Mouse (Mus musculus) lung, embryonic 16.5 days (tissue): ENCODE results near the gene Jph2. TPM values are rescaled to one million over a fixed set of nuclear protein-coding genes. Genes with fewer than 3 reads are reported as not detected.

Experiments used
- ATAC-seq: fragments of 200-750 bp; cut with Nextera tagmentation; 2 replicates; pipeline ENCODE4 v1.8.0; 2017; ENCODE audit warnings: low read depth, mild to moderate bottlenecking, moderate library complexity
- H3K27ac ChIP-seq: fragments of 300-500 bp; sonication (generic); 2 replicates; pipeline ENCODE4 v1.5.1; 2014; ENCODE audit warnings: mild to moderate bottlenecking, control low read depth, low read length
- H3K27me3 ChIP-seq: fragments of 300-500 bp; sonication (generic); 2 replicates; pipeline ENCODE4 v1.6.1; 2014; ENCODE audit warnings: low read depth, low read length, mixed read lengths; ENCODE audit not compliant: control insufficient read depth, insufficient read depth
- H3K36me3 ChIP-seq: fragments of 300-500 bp; sonication (generic); 2 replicates; pipeline ENCODE4 v1.6.1; 2014; ENCODE audit warnings: low read length; ENCODE audit not compliant: control insufficient read depth, insufficient read depth
- H3K4me1 ChIP-seq: fragments of 300-500 bp; sonication (generic); replicated peaks from 2 replicates; pipeline ENCODE4 v1.6.1; 2014; ENCODE audit warnings: low read length, mixed read lengths; ENCODE audit not compliant: control insufficient read depth, insufficient read depth
- H3K4me2 ChIP-seq: fragments of 300-500 bp; sonication (generic); 2 replicates; pipeline ENCODE4 v1.6.1; 2014; ENCODE audit warnings: low read depth, low read length, control low read depth
- H3K4me3 ChIP-seq: fragments of 300-500 bp; sonication (generic); 2 replicates; pipeline ENCODE4 v1.5.1; 2014; ENCODE audit warnings: mild to moderate bottlenecking, low read length, control low read depth
- H3K9ac ChIP-seq: fragments of 300-500 bp; sonication (generic); 2 replicates; pipeline ENCODE4 v1.6.1; 2014; ENCODE audit warnings: low read length, control low read depth
- H3K9me3 ChIP-seq: fragments of 300-500 bp; sonication (generic); 2 replicates; pipeline ENCODE4 v1.6.1; 2016; ENCODE audit warnings: low read length; ENCODE audit not compliant: control insufficient read depth
- WGBS: fragments of 180-500 bp; shearing (Covaris S2); extraction: QIAGEN DNeasy Blood & Tissue Kit; methylation state at CpG from one replicate; pipeline ENCODE4 v1.1.7; 2014; 5-methylcytosine and 5-hydroxymethylcytosine counted together
- polyA plus RNA-seq: library from polyadenylated mRNA; unstranded; fragments of >200 nt; fragmentation: Nextera tagmentation; extraction: Ambion mirVana; gene quantifications from 2 replicates; pipeline ENCODE4 v1.2.1, GENCODE M21; 2015

Jph2 gene
- polyA plus RNA-seq, 1 experiment from 2014 or later = 4.8 TPM

DNA sequence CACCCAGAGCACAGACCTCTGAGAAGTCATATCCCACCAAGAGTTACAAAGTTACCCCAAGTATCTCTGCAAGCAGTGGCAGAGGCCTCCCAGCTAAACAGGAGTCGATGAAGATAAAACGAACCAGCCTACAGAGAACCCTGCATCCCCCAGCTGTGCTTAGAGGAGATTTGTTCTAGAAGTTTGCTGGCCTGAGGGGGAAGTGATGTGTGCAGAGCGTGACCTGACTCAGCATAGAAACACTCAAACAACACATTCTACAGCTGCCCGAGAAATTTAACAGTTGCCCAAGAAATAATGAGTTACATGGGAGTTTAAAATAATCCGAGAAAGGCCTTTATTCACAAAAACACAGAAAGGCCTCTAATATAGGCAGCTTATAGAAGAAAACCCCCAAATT, 39.1 kb downstream of the Jph2 start:
- Histone ChIP-seq H3K9ac (no peak overlapping the region), H3K9me3 (no peaks in the 10 kb centered on the region), H3K4me3 (no peak overlapping the region), H3K27me3 (no peaks in the 10 kb centered on the region), H3K4me2 (no peak overlapping the region), H3K4me1 (peaks cover 5% of the 10 kb centered on the region), H3K27ac (no peak overlapping the region), H3K36me3 (no peaks in the 10 kb centered on the region)
- ATAC-seq = no peak
- 57% methylated on average over 5 of the region's 5 CpGs for WGBS

DNA sequence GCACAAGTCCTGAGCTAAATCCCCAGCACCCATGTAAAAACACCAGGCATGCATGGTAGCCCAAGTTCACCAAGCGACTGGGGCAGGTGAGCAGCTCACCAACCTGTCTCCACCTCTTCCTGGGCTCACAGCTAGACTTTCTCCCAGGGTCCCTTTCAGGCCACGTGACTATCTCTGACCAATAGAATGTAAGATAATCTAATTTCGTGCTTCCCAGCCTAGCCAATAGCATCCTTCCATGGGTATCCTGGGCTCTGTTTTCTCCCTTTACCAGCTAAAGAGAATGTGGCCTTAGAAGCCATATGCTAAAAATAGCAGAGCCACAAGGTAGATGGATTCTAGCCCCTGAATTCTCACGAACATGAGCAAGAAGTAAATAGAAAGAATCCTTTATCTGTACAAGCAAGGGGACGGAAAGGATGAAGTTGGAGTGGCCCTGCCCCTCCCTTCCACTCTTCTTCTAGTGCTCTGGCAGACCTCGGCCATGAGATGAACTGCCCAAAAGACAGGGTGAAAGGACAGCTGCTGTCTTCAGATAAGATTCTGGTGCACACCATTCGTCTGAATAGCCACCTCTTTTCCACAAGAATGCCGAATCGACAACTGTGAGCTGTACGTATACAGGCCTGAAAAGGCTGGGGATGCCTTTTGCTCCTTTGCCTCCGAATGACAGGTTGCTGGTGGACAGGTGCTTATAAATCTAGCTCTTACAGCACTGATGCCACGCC, 41.5 kb downstream of the Jph2 start:
- Histone ChIP-seq H3K4me1 (peaks cover 13% of the 10 kb centered on the region), H3K27ac (no peak overlapping the region), H3K9ac (no peak overlapping the region), H3K4me2 (no peak overlapping the region), H3K36me3 (no peaks in the 10 kb centered on the region), H3K4me3 (no peak overlapping the region), H3K9me3 (no peaks in the 10 kb centered on the region), H3K27me3 (no peaks in the 10 kb centered on the region)
- ATAC-seq = no peak
- 65% methylated on average over 12 of the region's 12 CpGs for WGBS

DNA sequence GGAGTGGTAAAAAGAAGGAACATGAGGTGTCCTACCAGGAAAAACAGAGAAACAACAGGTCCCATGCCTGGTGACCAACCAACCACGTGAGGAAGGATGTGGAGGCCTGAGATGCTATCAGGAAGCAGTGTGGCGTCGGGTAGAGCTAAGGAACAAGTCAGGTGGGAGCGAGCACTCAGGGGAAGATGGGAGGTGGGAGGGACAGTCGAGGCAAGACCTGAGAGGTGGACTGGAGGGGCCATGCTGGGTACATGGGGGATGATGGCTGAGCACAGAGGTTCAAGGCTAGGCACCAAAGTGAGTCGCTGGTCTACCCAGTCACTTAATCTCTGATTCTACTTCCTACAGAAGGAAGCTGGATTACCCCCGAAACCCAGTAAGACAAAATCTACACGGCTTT, 42.1 kb downstream of the Jph2 start:
- Histone ChIP-seq H3K9me3 (no peaks in the 10 kb centered on the region), H3K4me2 (no peak overlapping the region), H3K4me3 (no peak overlapping the region), H3K36me3 (no peaks in the 10 kb centered on the region), H3K27me3 (no peaks in the 10 kb centered on the region), H3K4me1 (peaks cover 13% of the 10 kb centered on the region), H3K9ac (no peak overlapping the region), H3K27ac (no peak overlapping the region)
- 74% methylated on average over 8 of the region's 8 CpGs for WGBS
- no peak for ATAC-seq

DNA sequence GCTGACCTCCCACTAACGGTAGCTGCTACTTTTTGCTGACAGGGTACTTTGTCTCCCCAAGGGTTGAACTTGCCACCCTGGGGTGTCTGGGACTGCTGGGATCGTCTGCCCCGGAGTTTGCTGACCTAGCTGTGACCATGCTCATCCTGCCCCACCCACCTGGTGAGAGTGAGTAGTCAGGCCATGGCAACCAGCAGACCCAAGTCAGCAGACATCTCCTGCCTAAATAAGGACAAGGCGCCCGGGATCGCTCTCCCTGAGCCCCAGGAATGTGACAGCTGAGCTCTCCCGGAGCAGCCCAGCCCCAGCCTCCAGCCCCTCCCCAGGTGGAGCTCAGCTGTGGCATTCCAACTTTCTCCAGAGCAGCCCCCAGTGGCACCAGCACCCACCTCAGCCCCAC, 44.1 kb downstream of the Jph2 start:
- no peak overlapping the region for H3K4me3 ChIP-seq
- no peak overlapping the region for H3K9ac ChIP-seq
- 12% methylated on average over 7 of the region's 7 CpGs for WGBS
- peaks cover 16% of the 10 kb centered on the region for H3K4me1 ChIP-seq
- no peaks in the 10 kb centered on the region for H3K9me3 ChIP-seq
- no peak overlapping the region for H3K27ac ChIP-seq
- peak; percentile 73 for ATAC-seq
- no peaks in the 10 kb centered on the region for H3K27me3 ChIP-seq
- H3K36me3 ChIP-seq = no peaks in the 10 kb centered on the region
- no peak overlapping the region for H3K4me2 ChIP-seq

DNA sequence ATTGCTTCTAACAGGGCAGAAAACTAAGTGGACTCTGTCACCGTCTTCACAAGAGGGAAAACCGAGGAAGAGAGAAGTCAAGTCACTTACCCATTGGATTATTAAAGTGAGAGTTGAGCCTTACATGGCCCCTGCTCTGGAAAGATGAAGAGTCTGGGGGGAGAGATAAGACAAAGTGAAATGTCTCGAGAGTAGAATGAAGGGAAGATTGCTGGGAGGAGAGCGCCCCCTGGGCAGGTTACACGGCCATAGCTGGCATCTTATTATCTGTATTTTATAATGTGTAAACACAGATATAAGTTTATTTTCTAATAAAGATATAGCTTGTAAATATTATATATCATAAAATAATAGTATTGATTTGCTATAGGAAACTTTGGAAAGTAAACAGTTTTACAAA, 47.4 kb downstream of the Jph2 start:
- H3K27me3 ChIP-seq = no peaks in the 10 kb centered on the region
- no peaks in the 10 kb centered on the region for H3K9me3 ChIP-seq
- no peak for ATAC-seq
- H3K27ac ChIP-seq = no peak overlapping the region
- 46% methylated on average over 5 of the region's 5 CpGs for WGBS
- no peak overlapping the region for H3K4me2 ChIP-seq
- H3K4me1 ChIP-seq = peaks cover 16% of the 10 kb centered on the region
- H3K9ac ChIP-seq = no peak overlapping the region
- H3K36me3 ChIP-seq = no peaks in the 10 kb centered on the region
- H3K4me3 ChIP-seq = no peak overlapping the region

DNA sequence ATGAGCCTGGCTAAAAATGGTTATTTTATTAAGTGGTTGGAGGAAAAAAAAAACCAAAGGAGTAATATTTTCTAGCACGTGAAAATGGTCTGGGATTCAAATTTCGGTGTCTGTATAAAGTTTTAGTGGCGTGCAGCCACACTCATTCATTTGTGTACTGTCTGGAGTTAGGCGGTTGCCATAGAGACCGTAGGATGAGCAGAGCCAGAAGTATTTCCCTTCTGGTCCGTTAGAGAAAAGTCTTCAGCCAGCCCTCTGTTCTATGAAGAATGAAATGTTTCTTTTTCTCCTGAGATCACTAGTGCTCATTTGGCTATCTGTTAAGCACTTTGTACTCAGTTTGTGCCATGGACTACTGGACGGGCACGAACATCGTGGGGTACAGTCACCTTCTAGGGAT, 48.4 kb downstream of the Jph2 start:
- H3K4me1 ChIP-seq = peaks cover 22% of the 10 kb centered on the region

DNA sequence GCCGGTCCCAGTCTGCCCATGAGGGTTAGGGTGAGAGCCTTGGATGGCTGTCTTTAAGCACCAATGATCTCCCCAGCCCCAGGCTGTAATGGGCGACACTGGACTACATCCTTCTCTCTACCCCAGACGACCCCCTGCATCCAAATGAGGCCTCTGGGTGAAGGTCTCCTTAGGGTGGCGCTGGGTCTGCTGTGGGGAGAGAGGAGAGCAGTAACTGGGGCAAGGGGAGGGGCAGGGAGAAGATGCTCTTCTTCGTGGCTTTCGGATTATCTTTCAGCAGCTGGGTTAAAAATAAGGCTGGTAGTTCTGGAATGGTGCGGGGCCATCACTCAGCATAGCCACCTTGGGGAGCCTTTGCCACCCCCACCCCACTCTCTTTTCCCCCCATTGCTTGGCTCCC, 49.1 kb downstream of the Jph2 start:
- no peak for ATAC-seq
- peaks cover 17% of the 10 kb centered on the region for H3K4me1 ChIP-seq
- H3K27me3 ChIP-seq = no peaks in the 10 kb centered on the region
- WGBS = 67% methylated on average over 7 of the region's 7 CpGs
- no peak overlapping the region for H3K27ac ChIP-seq
- no peak overlapping the region for H3K4me2 ChIP-seq
- H3K4me3 ChIP-seq = no peak overlapping the region
- no peaks in the 10 kb centered on the region for H3K36me3 ChIP-seq
- H3K9ac ChIP-seq = no peak overlapping the region
- H3K9me3 ChIP-seq = no peaks in the 10 kb centered on the region

More for the DNA sequence above, 48.4 kb downstream of the Jph2 start:
- Histone ChIP-seq H3K4me3 (no peak overlapping the region), H3K27me3 (no peaks in the 10 kb centered on the region), H3K9ac (no peak overlapping the region), H3K9me3 (no peaks in the 10 kb centered on the region), H3K27ac (no peak overlapping the region), H3K4me2 (no peak overlapping the region), H3K36me3 (no peaks in the 10 kb centered on the region)
- ATAC-seq = no peak
- WGBS = 49% methylated on average over 9 of the region's 9 CpGs

DNA sequence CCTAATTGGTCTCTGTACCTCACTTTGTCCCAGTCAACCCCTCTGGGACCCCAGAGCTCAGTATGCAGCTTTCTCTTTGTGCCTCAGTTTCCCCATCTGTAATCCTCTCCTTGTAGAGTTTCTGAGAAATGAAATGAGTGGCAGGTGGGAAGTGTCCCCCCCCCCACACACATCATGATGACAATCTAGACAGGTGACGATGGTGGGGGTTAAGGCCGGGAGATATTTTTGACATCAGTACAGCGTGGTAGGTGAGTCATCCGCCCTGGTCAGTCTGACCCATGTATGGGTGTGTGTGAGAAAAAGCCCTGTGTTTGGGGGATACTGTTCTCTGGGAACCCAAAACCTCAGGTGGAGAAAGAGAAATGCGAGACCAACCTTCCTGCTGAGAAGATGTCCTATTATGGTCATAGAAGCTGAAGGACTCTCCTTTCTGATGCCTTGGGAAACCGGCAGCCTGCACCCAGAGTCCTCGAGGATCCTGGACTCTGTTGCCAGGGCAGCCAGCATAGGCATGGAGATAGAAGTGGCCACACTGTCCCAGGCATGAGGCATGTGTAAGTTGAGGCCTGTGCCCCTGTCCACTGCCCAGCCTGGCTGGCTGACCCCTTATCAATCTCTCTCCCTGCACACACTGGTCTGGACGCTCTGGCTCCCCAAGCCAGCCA, 50.1 kb downstream of the Jph2 start:
- Histone ChIP-seq H3K27me3 (no peaks in the 10 kb centered on the region), H3K4me3 (no peak overlapping the region), H3K9ac (no peak overlapping the region), H3K4me1 (peaks cover 13% of the 10 kb centered on the region; the same call in 1 of the 2 replicates), H3K9me3 (no peaks in the 10 kb centered on the region), H3K27ac (no peak overlapping the region), H3K36me3 (no peaks in the 10 kb centered on the region), H3K4me2 (no peak overlapping the region)
- WGBS = 74% methylated on average over 8 of the region's 8 CpGs
- ATAC-seq = no peak

DNA sequence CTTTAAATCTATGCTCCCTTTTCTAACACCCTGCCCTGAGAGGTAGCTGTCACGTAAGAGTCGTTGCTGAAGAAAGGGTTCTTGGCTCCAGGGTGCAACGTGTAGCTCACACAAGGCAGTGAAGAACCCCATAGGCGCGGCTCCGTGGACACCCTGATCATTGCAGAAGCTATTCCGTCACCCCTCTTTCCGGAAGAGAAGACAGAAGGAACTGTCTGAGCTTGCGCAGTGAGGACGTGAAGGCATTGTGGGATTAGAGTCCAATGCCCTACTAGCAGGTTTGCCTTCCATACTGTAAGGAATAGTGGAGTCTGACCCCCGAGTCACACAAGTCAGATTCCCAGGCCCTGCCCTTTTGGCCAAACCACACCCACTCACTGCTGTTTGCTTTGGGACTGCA, 51.3 kb downstream of the Jph2 start:
- Histone ChIP-seq H3K9me3 (no peaks in the 10 kb centered on the region), H3K27me3 (no peaks in the 10 kb centered on the region; the same call in 1 of the 2 replicates), H3K36me3 (no peaks in the 10 kb centered on the region), H3K4me1 (peaks cover 8% of the 10 kb centered on the region; the same call in 1 of the 2 replicates), H3K9ac (no peak overlapping the region), H3K4me2 (no peak overlapping the region), H3K27ac (no peak overlapping the region), H3K4me3 (no peak overlapping the region)
- ATAC-seq = no peak
- WGBS = 76% methylated on average over 11 of the region's 11 CpGs
